Mouse (Mus musculus) liver, embryonic 14.5 days (tissue): ENCODE data around the gene P2ry13.

Experiments used
- CTCF ChIP-seq: IDR thresholded peaks from 2 replicates; pipeline ENCODE4 v1.5.1; 2016; ENCODE audit warnings: antibody characterized with exemption, low read depth, control low read depth
- EP300 ChIP-seq: IDR thresholded peaks from 2 replicates; pipeline ENCODE4 v1.6.1; 2016; ENCODE audit warnings: antibody characterized with exemption, low read depth

- TF ChIP-seq CTCF: no peak
- no peak for TF ChIP-seq EP300
Observed at GRCm38 (mm10) chr3:59204719-59205503, 5.8 kb downstream of the P2ry13 start.
